26 mouse cellular contexts compared by ENCODE assay signal in the genomic region with DNA sequence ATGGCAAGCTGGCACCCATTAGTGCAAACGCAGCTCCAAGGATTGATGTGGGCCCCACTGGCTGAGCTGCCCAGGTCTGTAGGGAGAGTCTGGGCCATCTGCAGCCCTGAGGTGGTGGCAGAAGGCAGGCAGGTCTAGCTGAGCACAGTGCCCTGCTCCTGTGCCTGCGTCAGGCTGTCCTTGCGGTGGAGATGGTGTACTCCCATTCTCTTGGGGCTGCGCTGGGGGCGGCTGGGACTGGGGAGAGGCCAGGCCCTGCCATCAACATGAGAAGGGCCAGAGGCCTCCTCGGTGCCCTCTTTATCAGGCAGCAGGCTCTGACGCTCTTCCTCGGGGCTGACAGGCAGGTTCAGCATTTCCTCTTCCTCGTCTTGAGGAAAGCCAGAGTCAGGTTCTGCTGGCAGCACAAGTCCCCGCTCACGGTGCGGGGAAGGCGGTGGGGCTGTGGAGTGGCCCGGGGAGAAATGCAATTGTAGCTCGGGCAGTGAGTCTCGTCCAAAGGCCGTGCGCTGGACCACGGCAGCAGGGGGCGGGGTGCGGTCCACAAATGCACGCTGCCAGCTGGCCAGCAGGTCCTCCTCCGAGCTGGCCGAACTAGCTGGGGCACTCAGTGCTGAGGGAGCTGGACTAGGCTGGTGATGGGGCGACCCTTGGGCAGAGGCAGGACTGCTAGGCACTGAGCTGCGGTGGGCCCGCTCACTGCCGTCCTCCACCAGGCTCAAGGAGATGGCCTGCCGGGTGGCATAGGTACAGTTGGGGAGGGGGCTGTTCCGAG. TPM values are rescaled to one million over a fixed set of nuclear protein-coding genes. Genes with fewer than 3 reads are reported as not detected.
A peak's percentile ranks its signal among the peaks of the same experiment; 100 is the strongest.
DNase-seq lines count a peak whose midpoint lies in the region; ATAC-seq and TF ChIP-seq lines count a peak whose summit lies in the region.
"Had no signal": no experiment of that assay in that cellular context is flagged by ENCODE, and none has a peak within 500 bp of the region (broad histone marks: within the 10 kb centered on the region; RNA-seq: fewer than 3 reads in every experiment).

No protein-coding gene starts in this region.

- DNase-seq in heart, adult 18-20 months: no peak
- DNase-seq in kidney, adult 2 months: peak; percentile 58
- DNase-seq in kidney, postnatal 10 days: no peak
- DNase-seq in MN1 (ENCODE audit: low spot score): peak; percentile 86
- no peak for DNase-seq in layer of hippocampus, adult 11-12 months (ENCODE audit: low spot score)
- no peak for DNase-seq in thymus, postnatal 4 days
- DNase-seq: adrenal gland, adult 8-10 months; cerebellum, adult 18-20 months; cerebellum, postnatal 36 days; gastrocnemius, adult 2 months; layer of hippocampus, adult 9-11 months; lung, adult 18-20 months; lung, postnatal 14 days; thymus, adult 2 months had no signal

- peaks cover 28% of the 10 kb centered on the region for H3K27me3 ChIP-seq in heart, embryonic 13.5 days (replicated peaks)
- H3K27me3 ChIP-seq in kidney, adult 2 months (replicated peaks; ENCODE audit: control insufficient read depth, insufficient read depth, low read length): no peaks in the 10 kb centered on the region
- no peaks in the 10 kb centered on the region for H3K27me3 ChIP-seq in ES-Bruce4 (ENCODE audit: control insufficient read depth, insufficient read depth, low read length, poor library complexity, severe bottlenecking)

- H3K9me3 ChIP-seq in heart, embryonic 13.5 days: no peaks in the 10 kb centered on the region
- no peaks in the 10 kb centered on the region for H3K9me3 ChIP-seq in ES-Bruce4 (replicated peaks; ENCODE audit: control insufficient read depth, insufficient read depth, low read length, poor library complexity, severe bottlenecking)
- H3K9me3 ChIP-seq: hindbrain, embryonic 12.5 days; limb, embryonic 13.5 days; liver, embryonic 12.5 days; midbrain, embryonic 12.5 days had no signal

- peaks cover 15% of the 10 kb centered on the region for H3K4me1 ChIP-seq in heart, embryonic 13.5 days
- peaks cover 1% of the 10 kb centered on the region; the same call in 1 of the 2 replicates for H3K4me1 ChIP-seq in kidney, adult 2 months (ENCODE audit: control insufficient read depth, insufficient read depth, low read length)
- no peaks in the 10 kb centered on the region for H3K4me1 ChIP-seq in ES-Bruce4 (ENCODE audit: control insufficient read depth, insufficient read depth, low read length)

- peak overlapping the region; percentile 70 for H3K27ac ChIP-seq in heart, embryonic 13.5 days (replicated peaks)
- H3K27ac ChIP-seq in kidney, adult 2 months (ENCODE audit: insufficient read depth, low read depth, low read length): no peak overlapping the region
- no peak overlapping the region for H3K27ac ChIP-seq in ES-Bruce4 (ENCODE audit: insufficient read depth, low read length)
- H3K27ac ChIP-seq: gastrocnemius, adult 2 months; hindbrain, embryonic 12.5 days; limb, embryonic 13.5 days; liver, embryonic 12.5 days; midbrain, embryonic 12.5 days; stomach, postnatal 0 days had no signal

- TF ChIP-seq POLR2A in kidney, adult 2 months (IDR thresholded peaks at IDR 0.05; ENCODE audit: low read depth, low read length): no peak
- TF ChIP-seq POLR2A in ES-Bruce4 (IDR thresholded peaks at IDR 0.05; ENCODE audit: insufficient read depth, low read length): no peak

- WGBS in heart, embryonic 13.5 days: 71% methylated on average over 30 of the region's 30 CpGs
- 69% methylated on average over 30 of the region's 30 CpGs for WGBS in kidney, adult 2 months

- peaks cover 73% of the 10 kb centered on the region for H3K36me3 ChIP-seq in heart, embryonic 13.5 days
- H3K36me3 ChIP-seq in kidney, adult 2 months (ENCODE audit: control insufficient read depth, insufficient read depth, low read length): no peaks in the 10 kb centered on the region
- H3K36me3 ChIP-seq in ES-Bruce4 (ENCODE audit: control insufficient read depth, insufficient read depth, low read length, poor library complexity, severe bottlenecking): peaks cover 29% of the 10 kb centered on the region

- H3K9ac ChIP-seq in heart, embryonic 13.5 days: no peak overlapping the region; the same call in 1 of the 2 replicates
- H3K9ac ChIP-seq in ES-Bruce4 (ENCODE audit: low read depth, poor library complexity, severe bottlenecking): no peak overlapping the region
- H3K9ac ChIP-seq: hindbrain, embryonic 12.5 days; limb, embryonic 13.5 days; liver, embryonic 12.5 days; midbrain, embryonic 12.5 days had no signal

- no peak for ATAC-seq in heart, embryonic 13.5 days (ENCODE audit: extremely low read depth, insufficient number of reproducible peaks, low FRiP score, low TSS enrichment)
- ATAC-seq: activated CD4-positive, CD25-positive, alpha-beta regulatory T cell, adult 4 months; forebrain, embryonic 14.5 days; intestine, postnatal 0 days; liver, embryonic 12.5 days had no signal

- TF ChIP-seq EP300 in ES-Bruce4 (IDR thresholded peaks at IDR 0.05; ENCODE audit: insufficient read depth, low read depth, low read length): no peak

- no peak for TF ChIP-seq CTCF in kidney, adult 2 months (conservative IDR thresholded peaks at IDR 0.05; ENCODE audit: insufficient read depth, insufficient read length, low read depth, low read length)
- TF ChIP-seq CTCF in ES-Bruce4 (IDR thresholded peaks at IDR 0.05; ENCODE audit: low read depth, low read length): no peak

- no peak overlapping the region for H3K4me3 ChIP-seq in heart, embryonic 13.5 days
- H3K4me3 ChIP-seq in kidney, adult 2 months (ENCODE audit: insufficient read depth, low read depth, low read length): no peak overlapping the region
- 0 out of 2 replicates have a peak overlapping the region, but pooled peaks have one; percentile 23 for H3K4me3 ChIP-seq in ES-Bruce4 (ENCODE audit: low read depth, low read length)
- H3K4me3 ChIP-seq: gastrocnemius, adult 2 months; hindbrain, embryonic 12.5 days; limb, embryonic 13.5 days; liver, embryonic 12.5 days; midbrain, embryonic 12.5 days had no signal

- H3K4me2 ChIP-seq in heart, embryonic 13.5 days: no peak overlapping the region
- H3K4me2 ChIP-seq: hindbrain, embryonic 12.5 days; limb, embryonic 13.5 days; liver, embryonic 12.5 days; midbrain, embryonic 12.5 days had no signal

RNA-seq across cellular contexts. Expression of gene Lrrc73, which starts 5.1 kb away (rescaled TPM):
- 0.59 and 0.88 TPM in 2 replicates for polyA plus RNA-seq in heart, embryonic 13.5 days (2015; fragmentation: Nextera tagmentation; extraction: Ambion mirVana)
- under 1 TPM; 0.18 to 0.37 TPM for total RNA-seq in heart, adult 18-20 months (2021)
- 1.1 and 1.4 TPM in 2 replicates for polyA plus RNA-seq in kidney, adult 2 months (2012; rRNA removed)
- 0.57 and 0.68 TPM in 2 replicates for polyA plus RNA-seq in ES-Bruce4 (2011; ENCODE audit: insufficient read depth, insufficient read length, low read depth, missing spikeins)
- total RNA-seq: monocyte, adult 5-6 weeks had no signal

RNA-seq across cellular contexts. Expression of gene Yipf3, which starts 10.6 kb away (rescaled TPM):
- polyA plus RNA-seq in heart, embryonic 13.5 days (2015; fragmentation: Nextera tagmentation; extraction: Ambion mirVana): 80.3 and 83.1 TPM in 2 replicates
- total RNA-seq in heart, adult 18-20 months (2021): 10 to 100 TPM; 73.6 to 77.5 TPM
- 246 and 292 TPM in 2 replicates for polyA plus RNA-seq in kidney, adult 2 months (2012; rRNA removed)
- 57.0 and 64.0 TPM in 2 replicates for polyA plus RNA-seq in ES-Bruce4 (2011; ENCODE audit: insufficient read depth, insufficient read length, low read depth, missing spikeins)

RNA-seq across cellular contexts. Expression of gene Polr1c, which starts 10.6 kb away (rescaled TPM):
- 46.8 and 48.4 TPM in 2 replicates for polyA plus RNA-seq in heart, embryonic 13.5 days (2015; fragmentation: Nextera tagmentation; extraction: Ambion mirVana)
- 10 to 100 TPM; 24.5 to 27.2 TPM for total RNA-seq in heart, adult 18-20 months (2021)
- polyA plus RNA-seq in kidney, adult 2 months (2012; rRNA removed): 63.0 and 70.7 TPM in 2 replicates
- polyA plus RNA-seq in ES-Bruce4 (2011; ENCODE audit: insufficient read depth, insufficient read length, low read depth, missing spikeins): 106 and 133 TPM in 2 replicates

RNA-seq across cellular contexts. Expression of gene Tjap1, which starts 24.4 kb away (rescaled TPM):
- polyA plus RNA-seq in heart, embryonic 13.5 days (2015; fragmentation: Nextera tagmentation; extraction: Ambion mirVana): 35.7 and 37.1 TPM in 2 replicates
- 10 to 100 TPM; 29.7 to 29.9 TPM for total RNA-seq in heart, adult 18-20 months (2021)
- 23.1 and 29.7 TPM in 2 replicates for polyA plus RNA-seq in kidney, adult 2 months (2012; rRNA removed)
- 71.5 and 75.2 TPM in 2 replicates for polyA plus RNA-seq in ES-Bruce4 (2011; ENCODE audit: insufficient read depth, insufficient read length, low read depth, missing spikeins)

RNA-seq across cellular contexts. Expression of gene Dlk2, which starts 38.8 kb away (rescaled TPM):
- 0.35 and 0.47 TPM in 2 replicates for polyA plus RNA-seq in heart, embryonic 13.5 days (2015; fragmentation: Nextera tagmentation; extraction: Ambion mirVana)
- under 1 TPM; 0.20 to 0.21 TPM for total RNA-seq in heart, adult 18-20 months (2021)
- polyA plus RNA-seq in kidney, adult 2 months (2012; rRNA removed): 0.61 and 1.1 TPM in 2 replicates
- 0.91 and 1.3 TPM in 2 replicates for polyA plus RNA-seq in ES-Bruce4 (2011; ENCODE audit: insufficient read depth, insufficient read length, low read depth, missing spikeins)
- total RNA-seq: gastrocnemius, adult 2 months; megakaryocyte, adult 5-6 weeks; monocyte, adult 5-6 weeks had no signal
- polyA plus RNA-seq: activated CD4-positive, CD25-positive, alpha-beta regulatory T cell, adult 4 months; liver, embryonic 12.5 days had no signal

Comparison
In these comparisons a context has a peak if more than half of its experiments do, and no peak if none do; other contexts are left out.
1. DNase-seq: peak in kidney, adult 2 months (single experiment) and MN1 (single experiment); none in heart, adult 18-20 months (0 of 2), kidney, postnatal 10 days (single experiment), layer of hippocampus, adult 11-12 months (single experiment) and thymus, postnatal 4 days (single experiment).